Mouse (Mus musculus): ENCODE measurements around the gene Fam89a.

The Fam89a gene

DNA sequence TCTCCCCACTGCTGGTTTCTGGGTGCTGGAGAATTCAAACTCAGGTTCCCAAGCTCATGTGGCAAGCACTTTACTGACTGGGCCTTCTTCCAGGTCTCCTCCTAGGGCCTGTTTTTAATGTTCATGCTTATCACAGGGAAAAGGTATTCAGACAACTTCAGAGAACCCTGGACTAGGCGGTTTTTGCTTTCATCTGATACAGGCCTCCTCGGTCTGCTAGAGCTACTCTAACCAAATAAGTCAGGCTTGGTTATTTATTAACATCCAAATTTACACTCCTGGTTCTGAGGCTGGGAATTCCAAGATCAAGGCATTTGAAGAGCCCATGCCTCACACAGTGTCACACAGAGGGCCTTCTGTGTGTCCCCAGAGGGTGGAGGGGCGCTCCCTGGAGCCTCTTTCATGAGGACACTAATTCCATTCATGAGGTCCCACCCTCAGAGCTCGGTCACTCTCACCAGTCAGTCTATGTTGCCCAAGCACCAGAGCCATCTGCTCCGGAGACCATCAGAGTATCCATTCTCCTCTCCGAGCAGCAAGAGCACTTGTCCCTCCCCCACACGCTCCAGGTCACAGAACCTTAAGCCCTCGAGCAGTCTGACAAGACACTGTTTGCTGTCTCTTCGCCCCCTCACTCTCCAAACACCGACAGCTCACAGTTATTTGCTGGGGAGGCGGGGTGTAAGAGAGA, 2.6 kb upstream of the Fam89a start:
- DNase-seq (ENCODE audit: low spot score in 2 of 2): peak in 1 of 2 experiments; percentile 52

- DNase-seq (ENCODE audit: low spot score in 2 of 2): no peak
Measured at GRCm38 (mm10) chr8:124752325-124752862, 762 bp upstream of the Fam89a start.

GRCm38 (mm10) chr8:124751191-124751590, 441 bp downstream of the Fam89a start:
- DNase-seq (ENCODE audit: low spot score in 2 of 2): no peak

DNA sequence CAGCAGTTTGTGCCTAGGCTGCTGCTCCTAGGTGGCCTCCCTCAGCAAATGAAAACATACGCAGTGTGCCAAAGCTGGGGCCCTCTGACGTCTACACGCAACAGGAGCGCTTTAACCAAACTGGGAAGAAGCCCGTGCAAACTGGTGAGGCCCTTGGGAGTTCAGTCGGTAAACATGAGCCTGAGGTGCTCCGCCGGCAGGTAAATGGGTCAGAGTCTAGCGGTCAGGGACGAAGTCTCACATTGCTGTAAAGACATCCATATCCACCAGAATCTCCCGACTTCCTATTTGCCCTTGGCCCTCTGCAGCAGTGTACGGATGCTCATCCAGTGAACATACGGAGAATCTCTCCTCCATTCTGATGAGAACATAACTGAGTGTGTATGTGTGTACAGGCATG, 5.0 kb downstream of the Fam89a start:
- no peak for DNase-seq (ENCODE audit: low spot score in 2 of 2)

DNA sequence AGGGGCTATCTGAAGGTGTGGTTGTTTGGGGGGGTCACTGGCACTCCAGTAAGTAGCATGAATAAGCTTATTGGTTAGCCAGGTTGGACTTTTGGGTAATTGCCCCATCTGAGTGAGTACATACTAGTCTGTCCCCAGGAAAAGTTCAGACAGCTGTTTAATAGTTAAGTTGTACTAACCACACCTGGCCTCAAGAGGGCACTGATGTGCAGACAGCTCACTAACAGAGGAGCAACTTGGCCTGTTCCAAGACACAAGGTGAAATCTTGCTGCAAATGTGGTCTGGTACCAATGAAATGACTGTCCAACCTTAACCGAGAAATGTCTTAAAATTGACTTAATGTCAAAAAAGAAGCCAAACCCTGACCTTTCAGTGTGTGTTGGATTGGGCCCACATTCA, 12.4 kb downstream of the Fam89a start:
- DNase-seq (ENCODE audit: low spot score in 2 of 2): no peak

DNA sequence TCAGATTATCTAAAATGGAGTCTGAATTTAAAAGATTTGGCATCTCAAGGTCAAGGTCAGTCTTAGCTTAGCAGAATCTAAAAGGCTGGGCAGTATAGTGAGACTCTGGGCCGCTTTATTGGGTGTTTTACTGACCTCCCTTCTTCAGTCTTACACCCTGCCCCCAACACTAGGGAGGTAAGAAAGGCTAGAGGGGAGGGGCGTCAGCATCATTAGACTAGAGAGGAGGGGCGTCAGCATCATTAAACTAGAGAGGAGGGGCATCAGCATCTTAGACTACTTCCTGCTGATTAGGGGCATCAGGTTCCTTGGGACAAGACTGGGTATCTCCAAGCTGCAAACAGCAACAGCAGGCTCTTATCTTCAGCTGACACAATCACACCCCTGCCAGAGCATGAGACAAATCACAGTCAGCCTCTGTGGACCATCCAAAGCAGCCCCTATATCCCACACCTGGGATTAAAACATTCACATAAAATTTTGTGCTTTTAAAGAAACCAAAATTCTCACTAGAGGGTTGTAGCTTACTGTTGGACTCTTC, 16.2 kb downstream of the Fam89a start:
- no peak for DNase-seq (ENCODE audit: low spot score in 2 of 2)

GRCm38 (mm10) chr8:124732828-124733227, 18.8 kb downstream of the Fam89a start:
- no peak for DNase-seq (ENCODE audit: low spot score in 2 of 2)

DNA sequence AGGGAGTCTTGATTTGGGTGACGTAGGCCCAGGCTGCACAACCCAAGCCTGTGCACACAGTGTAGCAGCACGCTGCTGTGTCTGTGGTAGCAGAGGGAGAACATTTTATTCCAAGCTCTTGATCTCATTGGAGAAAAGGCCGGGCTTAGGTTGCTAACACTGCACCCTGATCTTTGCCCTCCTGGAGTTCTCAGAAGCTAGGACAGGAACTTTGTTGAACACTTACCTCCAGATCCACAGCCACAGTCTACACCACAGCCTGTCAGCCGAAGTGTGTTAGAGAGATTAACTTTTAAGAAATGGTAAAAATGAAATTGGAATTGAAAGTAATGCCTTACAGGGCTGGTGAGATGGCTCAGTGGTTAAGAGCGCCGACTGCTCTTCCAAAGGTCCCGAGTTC, 27.3 kb downstream of the Fam89a start:
- no peak for DNase-seq (ENCODE audit: low spot score in 2 of 2)

DNA sequence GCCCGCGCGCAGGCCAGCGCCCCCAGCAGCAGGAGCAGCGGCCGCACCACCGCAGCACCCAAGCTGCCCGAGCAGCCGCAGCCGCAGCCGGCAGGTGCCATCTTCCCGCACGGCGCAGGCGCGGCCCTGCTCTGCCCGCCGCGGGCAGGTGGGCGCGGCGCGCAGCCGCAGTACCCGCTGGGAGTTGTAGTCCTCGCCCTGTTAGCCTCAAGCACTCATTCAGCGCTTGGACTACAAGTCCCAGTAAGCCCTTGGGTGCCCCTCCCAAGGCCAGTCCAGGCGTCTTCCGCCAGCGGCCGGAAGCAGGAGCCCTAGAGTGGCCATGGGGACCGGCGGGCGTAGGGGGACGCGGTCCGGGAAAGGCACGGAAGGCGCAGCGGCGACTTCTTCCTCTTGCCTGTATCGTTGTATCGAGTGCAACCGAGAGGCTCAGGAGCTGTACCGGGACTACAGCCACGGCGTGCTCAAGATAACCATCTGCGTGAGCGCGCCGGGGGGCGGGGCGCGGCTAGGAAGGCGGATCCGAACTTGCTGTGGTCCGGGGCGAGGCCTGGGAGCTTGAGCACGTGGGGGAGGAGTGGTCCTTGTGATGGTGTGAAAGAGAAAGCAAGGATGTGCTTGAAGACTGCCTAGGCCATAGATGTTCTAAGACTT, 29.6 kb downstream of the Fam89a start, which contains the start of the genes Ttc13 and Arv1:
Ttc13 (minus strand) TSS at position 122 of the 654 bp plus-strand sequence.
Arv1 (plus strand) TSS at position 278 of the 654 bp plus-strand sequence.
- peak; percentile 90 to 93 for DNase-seq (ENCODE audit: low spot score in 2 of 2)

DNA sequence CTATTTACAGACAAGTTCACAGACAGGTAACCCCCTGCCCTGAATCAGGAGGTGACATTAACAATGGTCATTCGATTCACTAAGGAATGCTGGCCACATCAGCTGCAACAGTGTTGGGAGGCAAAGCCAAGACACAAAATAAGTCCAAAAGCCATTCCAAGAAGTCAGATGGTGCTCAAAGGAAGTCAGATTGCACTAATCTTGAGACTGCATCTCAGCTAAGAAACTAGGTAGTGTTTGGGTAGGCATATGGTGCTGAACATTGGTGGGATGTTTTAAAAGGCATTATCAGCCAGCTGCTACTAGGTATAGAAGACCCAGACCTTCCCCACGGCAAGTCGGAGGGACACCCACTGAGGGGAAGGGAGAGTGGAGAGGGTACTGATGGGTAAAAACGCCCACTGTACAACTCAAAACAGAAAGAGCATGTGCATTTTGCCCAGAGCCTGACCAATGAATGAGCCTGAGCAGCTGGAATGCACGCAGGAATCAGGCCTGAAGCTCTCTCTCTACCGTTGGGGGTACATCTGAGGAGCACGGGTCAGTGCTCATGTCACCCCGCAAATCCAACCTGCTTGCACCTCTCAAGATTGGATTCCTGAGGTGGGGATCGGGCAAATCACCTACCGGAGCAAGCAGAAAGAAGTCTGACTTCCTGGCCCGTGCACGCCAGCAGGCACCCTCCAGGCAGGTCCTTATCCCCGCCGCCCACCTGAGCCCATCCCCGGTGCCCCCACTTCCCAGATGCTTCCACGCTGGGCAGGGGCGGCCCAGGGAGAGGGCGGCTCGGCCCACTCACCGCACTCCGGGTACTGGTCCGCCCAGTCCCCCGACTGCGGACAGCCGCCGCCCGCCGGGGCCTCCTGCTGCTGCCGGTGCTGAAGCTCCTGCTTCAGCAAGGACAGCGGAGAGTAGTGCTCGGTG, 30.4 kb downstream of the Fam89a start:
- no peak for DNase-seq (ENCODE audit: low spot score in 2 of 2)

DNA sequence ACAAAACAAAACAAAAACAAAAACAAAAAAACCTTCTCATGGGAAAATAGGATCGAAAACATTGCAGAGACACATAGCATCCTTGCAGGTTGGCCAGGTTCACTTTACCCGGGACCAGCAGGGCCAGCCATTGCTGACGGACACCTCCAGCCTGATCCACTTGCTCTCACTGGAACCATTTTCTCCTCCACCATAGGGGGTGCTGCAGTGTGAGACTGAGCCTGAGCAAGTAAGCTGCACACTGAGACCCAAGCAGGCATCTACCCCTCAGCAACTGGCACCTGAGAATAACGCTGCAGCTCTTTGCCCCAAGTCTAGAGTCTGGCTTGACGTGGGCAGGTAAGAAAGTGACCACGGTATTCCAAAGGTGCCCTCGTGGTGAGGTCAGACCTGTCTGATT, 31.5 kb downstream of the Fam89a start:
- DNase-seq (ENCODE audit: low spot score in 2 of 2): no peak

DNA sequence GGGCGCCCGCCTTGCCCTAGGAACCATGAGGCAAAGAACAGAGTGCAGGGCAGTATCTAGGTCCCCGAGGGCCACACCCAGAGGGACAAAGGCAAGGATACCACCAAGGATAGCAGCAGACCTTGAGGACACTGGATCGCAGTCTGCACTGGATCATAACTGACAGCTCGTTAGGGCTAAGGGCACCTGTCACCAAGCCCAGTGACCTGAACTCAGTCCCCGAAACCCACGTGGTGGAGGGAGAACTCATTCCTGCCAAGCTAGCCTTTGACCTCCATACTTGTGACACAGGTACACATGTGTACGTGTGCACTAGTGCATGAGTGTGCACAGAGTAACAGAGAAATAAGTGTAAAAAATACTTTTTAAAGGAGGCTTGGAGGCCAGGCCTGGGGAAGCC, 35.9 kb downstream of the Fam89a start:
- DNase-seq (ENCODE audit: low spot score in 2 of 2): no peak

GRCm38 (mm10) chr8:124713207-124713606, 38.4 kb downstream of the Fam89a start:
- no peak for DNase-seq (ENCODE audit: low spot score in 2 of 2)

DNA sequence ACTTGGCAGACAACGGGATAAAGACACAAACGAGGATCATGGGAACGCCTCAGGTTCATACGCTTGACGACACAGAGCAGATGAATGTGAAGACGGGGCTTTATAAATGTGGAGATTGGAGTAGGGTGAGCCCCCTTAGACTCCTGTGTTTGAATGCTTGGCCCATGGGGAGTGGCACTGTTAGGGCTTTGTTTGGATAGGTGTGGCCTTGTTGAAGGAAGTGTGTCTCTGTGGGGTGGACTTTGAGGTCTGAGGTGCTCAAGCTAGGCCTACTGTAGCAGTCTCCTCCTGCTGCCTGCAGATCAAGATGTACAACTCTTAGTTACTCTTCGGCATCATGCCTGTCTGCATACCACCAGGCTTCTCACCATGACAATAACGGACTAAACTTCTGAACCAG, 45.8 kb downstream of the Fam89a start:
- DNase-seq (ENCODE audit: low spot score in 2 of 2): no peak

DNA sequence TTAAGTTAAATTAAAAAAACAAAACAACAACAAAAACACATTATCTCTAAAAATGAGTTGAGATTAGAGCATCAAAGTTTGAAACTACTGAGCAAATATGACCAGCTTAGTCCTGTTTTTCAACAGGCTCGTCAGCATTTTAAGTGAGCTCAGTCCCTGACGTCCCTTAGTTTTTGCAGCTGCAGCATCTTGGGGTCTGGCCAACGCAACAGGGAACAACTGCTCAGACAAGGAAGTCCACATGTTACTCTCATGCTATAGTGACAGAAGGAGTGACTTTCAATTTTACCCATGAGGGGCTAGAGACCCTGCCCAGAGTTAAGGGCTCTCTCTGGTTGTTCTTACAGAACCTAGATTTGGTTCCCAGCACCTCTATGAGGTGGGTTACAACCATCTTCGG, 47.3 kb downstream of the Fam89a start:
- DNase-seq (ENCODE audit: low spot score in 2 of 2): no peak

DNA sequence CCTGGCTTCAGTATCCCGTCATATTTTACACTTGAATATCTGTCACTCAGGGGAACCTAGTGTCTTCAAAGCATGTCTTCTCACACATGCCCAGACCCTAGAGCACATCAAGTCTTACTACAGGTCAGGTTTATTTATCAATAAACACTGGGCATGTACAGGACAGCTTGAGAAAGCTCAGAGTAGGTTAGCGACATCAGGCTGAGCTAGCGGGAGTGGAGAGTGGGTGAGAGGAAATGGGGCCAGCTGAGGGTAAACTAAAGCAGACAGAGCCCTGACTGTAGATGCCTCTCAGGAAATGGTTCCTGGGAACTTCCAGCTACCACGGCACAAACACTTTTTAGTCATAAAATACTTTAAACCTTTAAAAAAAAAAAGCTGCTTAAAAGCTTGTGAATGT, 48.1 kb downstream of the Fam89a start:
- no peak for DNase-seq (ENCODE audit: low spot score in 2 of 2)

DNA sequence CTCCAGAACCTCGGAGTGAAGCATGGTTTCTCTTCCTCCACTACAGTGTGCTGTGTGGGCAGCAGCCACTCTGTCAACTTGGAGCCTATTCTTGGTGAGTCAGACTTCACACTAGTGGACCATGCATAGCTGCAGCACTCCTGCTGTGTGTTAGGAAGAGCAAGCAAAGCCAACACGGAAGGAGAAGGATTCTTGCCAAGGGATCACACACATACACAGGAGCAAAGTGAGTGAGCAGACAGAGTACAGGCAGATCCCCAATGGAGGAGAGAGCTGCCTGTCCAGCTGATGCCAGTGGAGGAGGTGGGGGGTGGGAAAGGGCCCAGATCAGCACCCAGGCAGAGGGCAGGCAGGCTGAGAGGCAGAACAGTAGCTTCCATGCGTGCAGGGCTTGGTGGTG, 49.4 kb downstream of the Fam89a start:
- DNase-seq (ENCODE audit: low spot score in 2 of 2): no peak

- no peak for DNase-seq (ENCODE audit: low spot score in 2 of 2)
Measured at GRCm38 (mm10) chr8:124701023-124701422, 50.6 kb downstream of the Fam89a start.

GRCm38 (mm10) chr8:124700271-124700670, 51.4 kb downstream of the Fam89a start:
- DNase-seq (ENCODE audit: low spot score in 2 of 2): no peak

GRCm38 (mm10) chr8:124695424-124696100, 56.1 kb downstream of the Fam89a start:
- no peak for DNase-seq (ENCODE audit: low spot score in 2 of 2)

GRCm38 (mm10) chr8:124691706-124692105, 59.9 kb downstream of the Fam89a start:
- no peak for DNase-seq (ENCODE audit: low spot score in 2 of 2)

Measured in frontal cortex, postnatal 14 days (tissue).